ENCODE assay signal across 36 mouse cellular contexts in genomic region chr15:66464591-66464990, GRCm38 (mm10). TPM values are rescaled to one million over a fixed set of nuclear protein-coding genes. Genes with fewer than 3 reads are reported as not detected.
"Had no signal": no experiment of that assay in that cellular context is flagged by ENCODE, and none has a peak within 500 bp of the region (broad histone marks: within the 10 kb centered on the region; RNA-seq: fewer than 3 reads in every experiment).

No protein-coding gene starts in this region.

- H3K36me3 ChIP-seq: heart, embryonic 10.5 days; heart, embryonic 12.5 days; hindbrain, embryonic 10.5 days; hindbrain, embryonic 12.5 days; intestine, embryonic 15.5 days; kidney, embryonic 15.5 days; limb, embryonic 13.5 days; limb, embryonic 15.5 days; liver, embryonic 12.5 days had no signal

- H3K27ac ChIP-seq: gastrocnemius, adult 2 months; heart, adult 2 months; heart, embryonic 10.5 days; hindbrain, embryonic 10.5 days; hindbrain, embryonic 12.5 days; hindbrain, embryonic 14.5 days; intestine, embryonic 15.5 days; kidney, embryonic 15.5 days; limb, embryonic 13.5 days; limb, embryonic 15.5 days; liver, embryonic 12.5 days; liver, embryonic 14.5 days had no signal

- H3K4me2 ChIP-seq: heart, embryonic 12.5 days; hindbrain, embryonic 12.5 days; hindbrain, embryonic 14.5 days; intestine, embryonic 15.5 days; kidney, embryonic 15.5 days; limb, embryonic 13.5 days; limb, embryonic 15.5 days; liver, embryonic 12.5 days had no signal

- H3K4me3 ChIP-seq: gastrocnemius, adult 2 months; heart, adult 2 months; heart, embryonic 10.5 days; heart, embryonic 12.5 days; hindbrain, embryonic 10.5 days; hindbrain, embryonic 12.5 days; intestine, embryonic 15.5 days; kidney, embryonic 15.5 days; limb, embryonic 13.5 days; limb, embryonic 15.5 days; liver, embryonic 12.5 days had no signal

- H3K27me3 ChIP-seq: heart, embryonic 12.5 days; hindbrain, embryonic 12.5 days; intestine, embryonic 15.5 days; kidney, embryonic 15.5 days; limb, embryonic 13.5 days; limb, embryonic 15.5 days; liver, embryonic 12.5 days had no signal

- H3K4me1 ChIP-seq: heart, embryonic 10.5 days; heart, embryonic 12.5 days; hindbrain, embryonic 10.5 days; hindbrain, embryonic 12.5 days; intestine, embryonic 15.5 days; kidney, embryonic 15.5 days; limb, embryonic 13.5 days; limb, embryonic 15.5 days; liver, embryonic 12.5 days had no signal

- ATAC-seq: hindbrain, embryonic 16.5 days; inflammation-experienced regulatory T-cells, adult 6 months; intestine, embryonic 15.5 days; intestine, postnatal 0 days; liver, embryonic 12.5 days had no signal

- H3K9ac ChIP-seq: heart, embryonic 12.5 days; hindbrain, embryonic 12.5 days; hindbrain, embryonic 14.5 days; intestine, embryonic 15.5 days; kidney, embryonic 15.5 days; limb, embryonic 13.5 days; limb, embryonic 15.5 days; liver, embryonic 12.5 days; liver, embryonic 14.5 days had no signal

- DNase-seq: gastrocnemius, adult 2 months; gastrocnemius, postnatal 10 days; gastrocnemius, postnatal 25 days; heart, adult 2 months; heart, postnatal 10 days; heart, postnatal 4 days; kidney, adult 18-20 months; kidney, adult 8-10 months; kidney, postnatal 14 days; kidney, postnatal 36 days; layer of hippocampus, adult 9-11 months; layer of hippocampus, postnatal 36 days; left cerebral cortex, postnatal 4 days; lung, adult 18-20 months had no signal

- H3K9me3 ChIP-seq: heart, embryonic 10.5 days; heart, embryonic 12.5 days; hindbrain, embryonic 10.5 days; hindbrain, embryonic 12.5 days; intestine, embryonic 15.5 days; kidney, embryonic 15.5 days; limb, embryonic 13.5 days; limb, embryonic 15.5 days; liver, embryonic 12.5 days had no signal

RNA-seq across cellular contexts. Expression of gene Lrrc6, which starts 36.1 kb away (rescaled TPM):
- total RNA-seq: gastrocnemius, adult 2 months; gastrocnemius, postnatal 10 days; gastrocnemius, postnatal 25 days; gastrocnemius, postnatal 4 days; granulocyte monocyte progenitor cell, adult 5-6 weeks; heart, adult 2 months; heart, postnatal 10 days; heart, postnatal 25 days; heart, postnatal 4 days; liver, adult 2 months had no signal
- polyA plus RNA-seq: heart, embryonic 14.5 days; intestine, embryonic 15.5 days; intestine, postnatal 0 days; large intestine, adult 2 months; limb, embryonic 11.5 days; limb, embryonic 13.5 days; limb, embryonic 15.5 days; liver, adult 2 months; liver, embryonic 12.5 days; liver, embryonic 14.5 days; liver, embryonic 16.5 days had no signal
